Mouse (Mus musculus): ENCODE measurements at regions not wholly inside any gene's neighbourhood (a gene's known extent, or its start where the extent isn't known, plus 50 kb on each side); places are given as distances from the start of the nearest gene placed in this dataset.
"Not testable (repeated sequence)": the region's sequence is repeated elsewhere in the genome, so short reads cannot be mapped to it uniquely, and the experiment has no call there.

- not testable (repeated sequence) for TF ChIP-seq POLR2A (IDR thresholded peaks at IDR 0.05; ENCODE audit: borderline replicate concordance, extremely low read depth, low read depth, low read length); CTCF (IDR thresholded peaks at IDR 0.05; ENCODE audit: insufficient read depth, low read length)
Observed at GRCm38 (mm10) chr3:7805121-7805520, 1184.9 kb upstream of the 1700008P02Rik start.

Data from lung, adult 2 months (tissue).